Comparison of ENCODE assay signal across 24 mouse cellular contexts in genomic region chr6:136983201-136983600, GRCm38 (mm10). TPM values are rescaled to one million over a fixed set of nuclear protein-coding genes. Genes with fewer than 3 reads are reported as not detected.
DNase-seq lines count a peak whose midpoint lies in the region; ATAC-seq and TF ChIP-seq lines count a peak whose summit lies in the region.
"Had no signal": no experiment of that assay in that cellular context is flagged by ENCODE, and none has a peak within 500 bp of the region (broad histone marks: within the 10 kb centered on the region; RNA-seq: fewer than 3 reads in every experiment).

No protein-coding gene starts in this region.

- ATAC-seq in granulocyte monocyte progenitor cell, adult 5-6 weeks (replicated peaks; ENCODE audit: poor library complexity, severe bottlenecking): peak; percentile 9; the same call in 1 of the 2 replicates
- no peak for ATAC-seq in liver, postnatal 0 days

- WGBS in liver, postnatal 0 days (ENCODE audit: insufficient replicate concordance): 70% methylated on average over 7 of the region's 7 CpGs

- H3K4me3 ChIP-seq in CH12.LX (replicated peaks in 1 of 3; ENCODE audit: low read depth in 2 of 3, low read length in 2 of 3, poor library complexity in 1 of 3): no peak overlapping the region
- no peak overlapping the region for H3K4me3 ChIP-seq in liver, postnatal 0 days (ENCODE audit: low read depth, low read length)
- H3K4me3 ChIP-seq: embryonic facial prominence, embryonic 15.5 days; forebrain, embryonic 10.5 days; myocyte had no signal

- TF ChIP-seq CTCF in CH12.LX (conservative IDR thresholded peaks at IDR 0.05 in 1 of 2, IDR thresholded peaks at IDR 0.05 in 1 of 2; ENCODE audit: low read depth in 2 of 2, low read length in 2 of 2): no peak
- TF ChIP-seq CTCF in liver, postnatal 0 days (IDR thresholded peaks at IDR 0.05; ENCODE audit: low read depth): no peak

- no peak overlapping the region for H3K27ac ChIP-seq in CH12.LX (ENCODE audit: insufficient read depth, low read depth)
- H3K27ac ChIP-seq in liver, postnatal 0 days (ENCODE audit: low read depth): no peak overlapping the region
- H3K27ac ChIP-seq: embryonic facial prominence, embryonic 15.5 days; forebrain, embryonic 10.5 days; macrophage had no signal

- H3K4me1 ChIP-seq in CH12.LX (ENCODE audit: control insufficient read depth in 1 of 2, insufficient read depth in 2 of 2): peaks cover 9 to 28% of the 10 kb centered on the region in 2 experiments; a peak in 3 of 4 replicates
- peaks cover 8% of the 10 kb centered on the region for H3K4me1 ChIP-seq in liver, postnatal 0 days (ENCODE audit: insufficient read depth)

- H3K4me2 ChIP-seq in CH12.LX (ENCODE audit: insufficient read depth, low read depth, poor library complexity, severe bottlenecking): no peak overlapping the region
- H3K4me2 ChIP-seq in liver, postnatal 0 days (ENCODE audit: low read depth, low read length): no peak overlapping the region
- H3K4me2 ChIP-seq: embryonic facial prominence, embryonic 15.5 days had no signal

- no peak overlapping the region for H3K9ac ChIP-seq in CH12.LX (ENCODE audit: insufficient read depth, low read depth)
- H3K9ac ChIP-seq in liver, postnatal 0 days (replicated peaks): no peak overlapping the region
- H3K9ac ChIP-seq: embryonic facial prominence, embryonic 15.5 days had no signal

- TF ChIP-seq POLR2A in CH12.LX (IDR thresholded peaks at IDR 0.05; ENCODE audit: low read depth, low read length): no peak

- H3K27me3 ChIP-seq in CH12.LX (replicated peaks): no peaks in the 10 kb centered on the region
- no peaks in the 10 kb centered on the region for H3K27me3 ChIP-seq in liver, postnatal 0 days (ENCODE audit: insufficient read depth, low read length)
- H3K27me3 ChIP-seq: embryonic facial prominence, embryonic 15.5 days had no signal

- no peak for TF ChIP-seq EP300 in CH12.LX (IDR thresholded peaks at IDR 0.05; ENCODE audit: low read length)
- TF ChIP-seq EP300 in liver, postnatal 0 days (IDR thresholded peaks at IDR 0.05; ENCODE audit: low read depth): no peak

- in situ Hi-C loops in CH12.LX (cut with MboI; ENCODE audit: low pct_ligation_motif_present, low pct_unique_long_range_greater_than_20kb, low sequenced_read_pairs): loop anchor here (10.0 to 25.0 kb wide), 2 partner anchors 358 to 546 kb away; no protein-coding TSS in a partner anchor

- dilution Hi-C loops in CH12.LX (cut with MboI; ENCODE audit: extremely low pct_ligation_motif_present, extremely low pct_unique_long_range_greater_than_20kb, low sequenced_read_pairs): loop anchor here (25.0 kb wide), 1 partner anchor 121 kb away; the partner anchor contains the start of gene Art4

- DNase-seq in kidney, postnatal 10 days: peak; percentile 30
- no peak for DNase-seq in kidney, postnatal 25 days
- DNase-seq in CH12.LX (ENCODE audit: extremely low read depth) (no peak), NIH3T3 (ENCODE audit: low read depth) (peak; percentile 25)
- DNase-seq in liver, postnatal 0 days: no peak
- no peak for DNase-seq in left cerebral cortex, adult 11 months (ENCODE audit: low spot score)
- DNase-seq: adrenal gland, adult 2 months; cerebellum, adult 2 months; heart, adult 18-20 months; left cerebral cortex, postnatal 4 days; liver; lung, adult 2 months; midbrain, embryonic 14.5 days; right cerebral cortex, postnatal 4 days had no signal

- no peaks in the 10 kb centered on the region for H3K9me3 ChIP-seq in CH12.LX (replicated peaks; ENCODE audit: low read length)
- H3K9me3 ChIP-seq in liver, postnatal 0 days (ENCODE audit: low read length): no peaks in the 10 kb centered on the region
- H3K9me3 ChIP-seq: embryonic facial prominence, embryonic 15.5 days; forebrain, embryonic 10.5 days; G1E had no signal

- no peaks in the 10 kb centered on the region for H3K79me2 ChIP-seq in CH12.LX (replicated peaks; ENCODE audit: control insufficient read depth, extremely low read depth, insufficient read depth, poor library complexity, severe bottlenecking)

- H3K36me3 ChIP-seq in CH12.LX (replicated peaks in 1 of 2; ENCODE audit: control insufficient read depth in 1 of 2, insufficient read depth in 1 of 2, low read length in 1 of 2): no peaks in the 10 kb centered on the region
- no peaks in the 10 kb centered on the region for H3K36me3 ChIP-seq in liver, postnatal 0 days (replicated peaks; ENCODE audit: insufficient read depth, low read length)
- H3K36me3 ChIP-seq: embryonic facial prominence, embryonic 15.5 days; forebrain, embryonic 10.5 days; G1E had no signal

- TF ChIP-seq RAD21 in CH12.LX (IDR thresholded peaks at IDR 0.05; ENCODE audit: low read depth, low read length): no peak

TF ChIP-seq in CH12.LX, 34 proteins besides CTCF, POLR2A, EP300 and RAD21:
- TF ChIP-seq MYC (IDR thresholded peaks at IDR 0.05; ENCODE audit: low read depth, low read length): no peak
- TF ChIP-seq HCFC1 (IDR thresholded peaks at IDR 0.05; ENCODE audit: low read depth, low read length): peak; percentile 42

RNA-seq across cellular contexts. Expression of gene Arhgdib, which starts 41.5 kb away (rescaled TPM):
- 348 and 355 TPM in 2 replicates for total RNA-seq in CH12.LX (2012; rRNA removed)
- total RNA-seq in CH12.LX (2014; rRNA removed): 297 and 321 TPM in 2 replicates
- polyA plus RNA-seq in CH12.LX (2012; ENCODE audit: insufficient read length, low read depth): 1,134 and 1,150 TPM in 2 replicates
- total RNA-seq in granulocyte monocyte progenitor cell, adult 5-6 weeks (2014; fragmentation: Nextera tagmentation): 1,912 and 2,149 TPM in 2 replicates
- 1,225 and 1,275 TPM in 2 replicates for total RNA-seq in granulocyte monocyte progenitor cell, adult 5-6 weeks (2017)
- 190 and 192 TPM in 2 replicates for polyA plus RNA-seq in liver, postnatal 0 days (2015; fragmentation: Nextera tagmentation; extraction: Ambion mirVana)

RNA-seq across cellular contexts. Expression of gene Pde6h, which starts 59.6 kb away (rescaled TPM):
- total RNA-seq in CH12.LX (2012; rRNA removed) (0.04 TPM in 2 replicates), CH12.LX (2014; rRNA removed) (0.08 TPM in 1 of 2 replicates, not detected in the other)
- 0.04 and 0.30 TPM in 2 replicates for polyA plus RNA-seq in CH12.LX (2012; ENCODE audit: insufficient read length, low read depth)
- total RNA-seq in granulocyte monocyte progenitor cell, adult 5-6 weeks (2014; fragmentation: Nextera tagmentation): not detected in 2 replicates
- 0.04 TPM in 1 of 2 replicates, not detected in the other for total RNA-seq in granulocyte monocyte progenitor cell, adult 5-6 weeks (2017)
- polyA plus RNA-seq in liver, postnatal 0 days (2015; fragmentation: Nextera tagmentation; extraction: Ambion mirVana): 0.34 and 0.77 TPM in 2 replicates
- total RNA-seq: common myeloid progenitor, adult 5-6 weeks; gastrocnemius, adult 8-10 months; heart, adult 18-20 months; hematopoietic stem cell, adult 5-6 weeks had no signal
- polyA plus RNA-seq: adrenal gland, adult 2 months; embryonic facial prominence, embryonic 15.5 days; forebrain, embryonic 10.5 days; G1E; heart, embryonic 14.5 days; macrophage; midbrain, embryonic 14.5 days had no signal

Comparison
In these comparisons a context has a peak if more than half of its experiments do, and no peak if none do; other contexts are left out.
1. DNase-seq: peak in kidney, postnatal 10 days (single experiment) and NIH3T3 (single experiment); none in kidney, postnatal 25 days (0 of 2), CH12.LX (single experiment), liver, postnatal 0 days (single experiment) and left cerebral cortex, adult 11 months (single experiment).